Mouse (Mus musculus) lung, postnatal 14 days (tissue): ENCODE measurements around the gene Wnk4.

ENCODE experiments used
- DNase-seq: peaks from one replicate; pipeline ENCODE4 v3.0.0; 2021

Wnk4 gene

GRCm38 (mm10) chr11:101259948-101260825, at the start of gene Wnk4:
TSS of gene Wnk4 (plus strand) at chr11:101260567.
- DNase-seq = peak; percentile 70

DNA sequence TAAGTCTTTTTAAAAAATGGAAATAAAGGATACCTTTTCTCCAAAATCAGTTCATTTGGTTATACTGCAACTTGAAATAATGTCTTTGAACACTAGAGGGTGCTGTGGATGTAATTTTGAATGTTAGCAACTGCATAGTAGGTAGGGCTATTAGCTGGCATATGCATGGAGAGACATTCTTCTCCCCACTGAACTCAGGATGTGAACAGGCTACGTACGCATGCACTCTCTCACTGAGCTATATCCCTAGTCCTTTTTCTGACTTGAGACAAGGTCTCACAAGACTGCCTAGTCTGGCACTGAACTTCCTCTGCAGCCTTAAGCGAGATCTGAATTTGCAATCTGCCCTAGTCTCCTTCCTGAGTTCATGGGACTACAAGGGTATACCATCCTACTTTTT, 48.4 kb upstream of the Wnk4 start:
- peak; percentile 46 for DNase-seq

DNA sequence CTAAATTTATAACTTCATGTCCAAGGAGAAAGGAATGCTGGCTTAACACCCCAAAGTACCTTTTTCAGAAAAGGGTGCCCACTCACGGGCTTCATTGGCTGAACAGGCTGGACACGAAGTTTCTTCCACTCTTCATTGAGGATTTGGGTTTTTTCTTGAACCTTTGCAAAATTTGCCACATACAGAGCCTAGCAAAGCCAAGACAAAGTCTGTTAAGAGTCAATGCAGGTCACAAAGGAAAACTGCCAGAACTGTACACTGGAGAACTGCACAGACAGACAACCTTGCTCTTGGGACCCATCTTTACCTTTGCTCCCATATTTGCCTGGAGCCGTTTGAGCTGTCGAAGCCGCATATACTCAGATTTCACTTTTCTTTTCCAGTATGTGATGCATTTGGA, 43.4 kb upstream of the Wnk4 start:
- no peak for DNase-seq

- DNase-seq = no peak
These were observed 41.8 kb upstream of the Wnk4 start for GRCm38 (mm10) chr11:101218436-101219055.

- DNase-seq = no peak
These were observed 39.5 kb upstream of the Wnk4 start for GRCm38 (mm10) chr11:101220853-101221252.

GRCm38 (mm10) chr11:101221306-101221986, 38.9 kb upstream of the Wnk4 start:
- DNase-seq = no peak

GRCm38 (mm10) chr11:101224337-101224736, 36.0 kb upstream of the Wnk4 start:
- DNase-seq = no peak

DNA sequence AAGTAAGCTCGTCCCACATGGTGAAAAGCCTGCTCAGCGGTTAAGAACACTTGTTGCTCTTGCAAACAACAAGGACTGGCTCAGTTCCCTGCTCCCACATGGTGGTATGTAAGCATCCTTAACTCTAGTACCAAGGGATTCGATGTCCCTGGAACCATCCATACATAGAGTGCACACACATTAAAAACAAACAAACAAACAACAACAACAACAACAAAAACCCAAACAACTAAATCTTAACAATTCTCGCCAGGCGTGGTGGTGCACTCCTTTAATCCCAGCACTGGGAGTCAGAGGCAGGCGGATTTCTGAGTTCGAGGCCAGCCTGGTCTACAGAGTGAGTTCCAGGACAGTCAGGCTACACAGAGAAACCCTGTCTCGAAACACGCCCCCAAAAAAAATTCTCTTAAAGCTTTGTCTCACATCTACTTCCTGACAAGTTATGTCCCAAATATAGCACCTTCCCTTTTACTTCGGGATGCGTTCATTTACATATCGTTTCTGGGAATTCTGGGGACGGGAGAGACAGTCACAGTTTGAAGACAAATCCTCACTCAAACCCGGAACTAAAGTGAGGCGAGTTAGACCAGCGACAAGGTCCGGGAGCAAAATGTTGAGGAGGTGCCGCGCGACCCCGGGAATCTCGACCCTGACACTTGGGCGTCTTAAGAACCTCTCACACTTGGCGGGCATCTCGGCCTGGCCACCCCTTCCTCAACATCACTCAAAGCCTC, 34.9 kb upstream of the Wnk4 start:
- peak; percentile 15 for DNase-seq

- peak; percentile 93 for DNase-seq
These were observed 34.2 kb upstream of the Wnk4 start, which contains the start of gene Ezh1 for GRCm38 (mm10) chr11:101226065-101226701. TSS of gene Ezh1 (minus strand) at chr11:101226463.

DNA sequence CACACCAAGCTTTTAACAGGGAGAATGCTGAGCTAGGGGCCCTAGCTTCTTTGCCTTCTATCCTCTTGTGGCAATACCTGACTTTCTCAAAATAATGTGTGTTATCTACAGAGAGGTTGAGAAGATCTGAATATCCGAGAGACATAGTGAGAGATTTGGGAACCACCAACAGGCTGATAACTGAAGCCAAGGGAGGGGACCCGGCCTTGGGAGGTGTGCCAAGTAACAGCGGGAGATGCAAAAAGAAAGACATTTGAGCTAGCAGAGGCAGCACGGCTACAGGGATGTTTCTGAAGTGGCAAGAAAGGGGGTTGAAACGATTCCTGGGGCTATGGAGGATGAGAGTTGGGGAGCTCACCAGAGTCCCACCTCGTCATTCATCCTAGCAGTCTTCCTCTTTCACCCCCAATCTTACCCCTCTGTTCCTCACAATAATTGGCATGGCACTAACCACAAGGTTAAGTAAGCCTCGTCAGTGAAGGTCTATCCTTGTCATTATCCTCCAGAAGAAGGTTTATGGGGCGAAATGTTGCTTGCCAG, 30.9 kb upstream of the Wnk4 start:
- DNase-seq = peak; percentile 63

DNA sequence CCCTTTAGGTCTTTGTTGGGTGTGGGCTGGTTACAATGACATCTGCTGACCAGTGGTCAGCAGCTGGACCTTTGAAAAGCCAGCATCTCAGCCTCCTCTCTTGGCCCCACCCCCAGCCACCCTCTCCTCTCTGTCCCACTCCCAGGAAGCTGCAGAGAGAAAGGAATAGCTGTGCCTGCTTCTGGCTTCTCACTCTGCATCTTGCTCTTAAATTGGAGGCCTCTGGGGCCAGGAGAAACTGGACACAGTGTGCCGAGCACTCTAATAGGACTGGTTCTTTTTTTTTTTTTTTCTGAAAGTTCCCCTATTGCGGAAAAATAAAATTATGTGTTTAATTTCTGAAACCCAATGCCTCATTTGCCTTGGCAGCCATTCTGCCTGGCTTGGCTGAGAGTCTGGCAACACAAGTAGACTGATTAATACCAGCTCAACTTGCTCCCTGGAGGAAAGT, 30.3 kb upstream of the Wnk4 start:
- peak; percentile 64 for DNase-seq

- DNase-seq = no peak
These were observed 29.8 kb upstream of the Wnk4 start for GRCm38 (mm10) chr11:101230526-101230925.

DNA sequence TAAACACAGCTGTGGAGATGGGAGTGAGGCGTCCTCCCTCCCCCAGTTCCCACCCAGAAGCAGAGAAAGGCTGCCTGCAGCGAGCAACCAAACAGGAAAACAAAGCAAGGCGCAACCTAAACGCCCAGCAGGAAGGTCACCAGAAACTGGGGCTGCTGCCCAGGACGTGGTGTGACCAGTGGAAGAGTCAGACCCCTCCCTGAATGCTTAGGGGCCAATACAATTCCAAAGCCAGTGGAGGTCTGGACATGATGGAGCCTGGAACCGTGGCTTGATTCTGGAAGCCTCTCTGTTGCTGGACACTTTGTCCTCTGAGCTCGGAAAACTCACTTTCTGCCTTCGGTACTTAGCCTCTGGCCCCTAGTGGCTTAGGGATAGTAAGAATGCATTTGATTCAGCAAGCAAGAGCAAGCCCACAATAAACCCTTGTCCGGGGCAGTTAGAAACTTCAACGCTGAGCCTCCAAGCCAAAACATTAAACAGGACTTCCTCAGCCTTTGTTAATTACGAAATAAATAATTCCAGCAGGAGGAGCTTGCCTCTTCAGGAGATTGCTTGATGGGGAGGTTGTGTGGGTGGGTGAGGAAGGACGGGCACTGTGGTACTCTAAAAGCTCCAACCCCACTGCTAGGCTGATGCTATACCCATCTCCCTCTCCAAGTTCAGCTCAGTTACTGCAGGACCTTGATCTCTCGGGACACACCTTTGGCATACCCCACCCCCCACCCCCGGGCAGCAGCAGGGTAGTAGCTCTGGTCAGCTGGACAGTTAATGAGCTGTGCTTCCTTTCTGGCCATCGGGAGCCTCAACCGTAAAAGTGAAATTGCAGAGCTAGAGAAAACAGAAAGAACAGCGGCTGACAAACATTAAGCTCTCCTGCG, 29.1 kb upstream of the Wnk4 start:
- peak; percentile 80 for DNase-seq

GRCm38 (mm10) chr11:101232010-101232839, 28.1 kb upstream of the Wnk4 start:
- peak; percentile 64 for DNase-seq

DNA sequence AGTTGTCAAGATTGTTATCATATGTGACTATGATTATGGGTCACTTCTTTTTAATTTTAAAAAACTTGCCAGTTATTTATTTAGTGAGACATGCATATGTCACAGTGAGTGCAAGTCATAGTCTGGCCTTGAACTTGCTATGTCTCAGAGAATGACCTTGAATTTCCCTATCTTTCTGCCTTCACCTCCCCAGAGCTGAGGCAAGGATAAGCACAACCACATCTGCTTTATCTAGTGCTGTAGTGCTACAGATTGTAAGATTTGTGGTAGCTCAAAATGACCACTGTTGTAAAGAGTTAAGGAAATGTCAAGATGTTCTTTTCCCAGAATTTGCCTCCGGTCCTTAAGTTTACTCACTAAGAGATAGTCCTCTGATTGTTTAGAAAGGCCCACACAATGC, 27.1 kb upstream of the Wnk4 start:
- no peak for DNase-seq

- no peak for DNase-seq
These were observed 26.2 kb upstream of the Wnk4 start for GRCm38 (mm10) chr11:101234124-101234523.

- DNase-seq = no peak
These were observed 24.9 kb upstream of the Wnk4 start for GRCm38 (mm10) chr11:101235429-101235828.

GRCm38 (mm10) chr11:101236782-101237181, 23.6 kb upstream of the Wnk4 start:
- DNase-seq = no peak

- peak; percentile 48 for DNase-seq
These were observed 22.2 kb upstream of the Wnk4 start for GRCm38 (mm10) chr11:101238071-101238647.

- peak; percentile 27 for DNase-seq
These were observed 15.3 kb upstream of the Wnk4 start for GRCm38 (mm10) chr11:101245071-101245470.
